Mouse (Mus musculus): ENCODE measurements around the gene Chmp6. TPM values are rescaled to one million over a fixed set of nuclear protein-coding genes. Genes with fewer than 3 reads are reported as not detected.

Gene Chmp6
- total and polyA plus RNA-seq, 2 experiments from 2014 or later = 79.5 to 121 TPM

- Histone ChIP-seq H3K27me3 (ENCODE audit: insufficient read depth, low read length) (no peaks in the 10 kb centered on the region), H3K27ac (ENCODE audit: low read depth, low read length) (no peak overlapping the region), H3K4me1 (ENCODE audit: insufficient read depth, low read length) (no peaks in the 10 kb centered on the region), H3K9ac (replicated peaks; ENCODE audit: low read length, poor library complexity, severe bottlenecking) (no peak overlapping the region), H3K36me3 (ENCODE audit: insufficient read depth, low read length) (peaks cover 59% of the 10 kb centered on the region), H3K4me2 (ENCODE audit: low read depth, low read length, poor library complexity, severe bottlenecking) (no peak overlapping the region), H3K9me3 (ENCODE audit: low read length) (no peaks in the 10 kb centered on the region), H3K4me3 (ENCODE audit: low read depth, low read length) (no peak overlapping the region)
- no peak for TF ChIP-seq CTCF (IDR thresholded peaks at IDR 0.05)
- DNase-seq (ENCODE audit: low spot score) = no peak
- WGBS = 93% methylated on average over 7 of the region's 7 CpGs
- no peak for ATAC-seq (ENCODE audit: low FRiP score)
Observed at GRCm38 (mm10) chr11:119891601-119892215, 21.5 kb upstream of the Chmp6 start.

- no peaks in the 10 kb centered on the region for H3K4me1 ChIP-seq (ENCODE audit: insufficient read depth, low read length)
- ATAC-seq (ENCODE audit: low FRiP score) (no peak), DNase-seq (ENCODE audit: low spot score) (peak; percentile 45)
- peak overlapping the region; percentile 64 for H3K27ac ChIP-seq (ENCODE audit: low read depth, low read length)
- H3K4me3 ChIP-seq (ENCODE audit: low read depth, low read length) = no peak overlapping the region
- WGBS = 54% methylated on average over 10 of the region's 10 CpGs
- peaks cover 59% of the 10 kb centered on the region for H3K36me3 ChIP-seq (ENCODE audit: insufficient read depth, low read length)
- H3K9ac ChIP-seq (replicated peaks; ENCODE audit: low read length, poor library complexity, severe bottlenecking) = peak overlapping the region; percentile 33; the same call in 1 of the 2 replicates
- no peak overlapping the region for H3K4me2 ChIP-seq (ENCODE audit: low read depth, low read length, poor library complexity, severe bottlenecking)
- no peak for TF ChIP-seq CTCF (IDR thresholded peaks at IDR 0.05)
- H3K9me3 ChIP-seq (ENCODE audit: low read length) = no peaks in the 10 kb centered on the region
- H3K27me3 ChIP-seq (ENCODE audit: insufficient read depth, low read length) = no peaks in the 10 kb centered on the region
Observed at GRCm38 (mm10) chr11:119893667-119894236, 19.5 kb upstream of the Chmp6 start.

- peak overlapping the region; percentile 64; the same call in 1 of the 2 replicates for H3K27ac ChIP-seq (ENCODE audit: low read depth, low read length)
- DNase-seq (ENCODE audit: low spot score) (no peak), ATAC-seq (ENCODE audit: low FRiP score) (no peak)
- H3K4me3 ChIP-seq (ENCODE audit: low read depth, low read length) = no peak overlapping the region
- no peak for TF ChIP-seq CTCF (IDR thresholded peaks at IDR 0.05)
- H3K27me3 ChIP-seq (ENCODE audit: insufficient read depth, low read length) = no peaks in the 10 kb centered on the region
- H3K4me2 ChIP-seq (ENCODE audit: low read depth, low read length, poor library complexity, severe bottlenecking) = no peak overlapping the region
- WGBS = 76% methylated on average over 6 of the region's 6 CpGs
- no peaks in the 10 kb centered on the region for H3K9me3 ChIP-seq (ENCODE audit: low read length)
- peaks cover 53% of the 10 kb centered on the region for H3K36me3 ChIP-seq (ENCODE audit: insufficient read depth, low read length)
- no peak overlapping the region for H3K9ac ChIP-seq (replicated peaks; ENCODE audit: low read length, poor library complexity, severe bottlenecking)
- H3K4me1 ChIP-seq (ENCODE audit: insufficient read depth, low read length) = no peaks in the 10 kb centered on the region
Observed at GRCm38 (mm10) chr11:119894634-119895033, 18.6 kb upstream of the Chmp6 start.

GRCm38 (mm10) chr11:119897041-119897440 is 16.2 kb upstream of the Chmp6 start:
- Histone ChIP-seq H3K4me1 (ENCODE audit: insufficient read depth, low read length) (no peaks in the 10 kb centered on the region), H3K4me3 (ENCODE audit: low read depth, low read length) (no peak overlapping the region), H3K27ac (ENCODE audit: low read depth, low read length) (peak overlapping the region; percentile 52; the same call in 1 of the 2 replicates), H3K4me2 (ENCODE audit: low read depth, low read length, poor library complexity, severe bottlenecking) (no peak overlapping the region), H3K9me3 (ENCODE audit: low read length) (no peaks in the 10 kb centered on the region), H3K36me3 (ENCODE audit: insufficient read depth, low read length) (peaks cover 36% of the 10 kb centered on the region), H3K9ac (replicated peaks; ENCODE audit: low read length, poor library complexity, severe bottlenecking) (no peak overlapping the region), H3K27me3 (ENCODE audit: insufficient read depth, low read length) (no peaks in the 10 kb centered on the region)
- ATAC-seq (ENCODE audit: low FRiP score) = peak; percentile 60
- 70% methylated on average over 9 of the region's 9 CpGs for whole genome bisulfite sequencing
- peak; percentile 38 for TF ChIP-seq CTCF (IDR thresholded peaks at IDR 0.05)
- DNase-seq (ENCODE audit: low spot score) = peak; percentile 60

GRCm38 (mm10) chr11:119898976-119899375 is 14.3 kb upstream of the Chmp6 start:
- H3K4me2 ChIP-seq (ENCODE audit: low read depth, low read length, poor library complexity, severe bottlenecking) = no peak overlapping the region
- no peaks in the 10 kb centered on the region for H3K9me3 ChIP-seq (ENCODE audit: low read length)
- no peak for TF ChIP-seq CTCF (IDR thresholded peaks at IDR 0.05)
- no peak overlapping the region for H3K9ac ChIP-seq (replicated peaks; ENCODE audit: low read length, poor library complexity, severe bottlenecking)
- DNase-seq (ENCODE audit: low spot score) (no peak), ATAC-seq (ENCODE audit: low FRiP score) (no peak)
- no peak overlapping the region for H3K27ac ChIP-seq (ENCODE audit: low read depth, low read length)
- no peak overlapping the region for H3K4me3 ChIP-seq (ENCODE audit: low read depth, low read length)
- WGBS = 79% methylated on average over 11 of the region's 11 CpGs
- H3K36me3 ChIP-seq (ENCODE audit: insufficient read depth, low read length) = peaks cover 24% of the 10 kb centered on the region
- no peaks in the 10 kb centered on the region for H3K4me1 ChIP-seq (ENCODE audit: insufficient read depth, low read length)
- H3K27me3 ChIP-seq (ENCODE audit: insufficient read depth, low read length) = no peaks in the 10 kb centered on the region

GRCm38 (mm10) chr11:119901174-119901573 is 12.1 kb upstream of the Chmp6 start:
- WGBS = 73% methylated on average over 4 of the region's 4 CpGs
- Histone ChIP-seq H3K4me3 (ENCODE audit: low read depth, low read length) (no peak overlapping the region), H3K4me2 (ENCODE audit: low read depth, low read length, poor library complexity, severe bottlenecking) (no peak overlapping the region), H3K27ac (ENCODE audit: low read depth, low read length) (no peak overlapping the region), H3K9ac (replicated peaks; ENCODE audit: low read length, poor library complexity, severe bottlenecking) (no peak overlapping the region), H3K9me3 (ENCODE audit: low read length) (no peaks in the 10 kb centered on the region), H3K27me3 (ENCODE audit: insufficient read depth, low read length) (no peaks in the 10 kb centered on the region), H3K4me1 (ENCODE audit: insufficient read depth, low read length) (no peaks in the 10 kb centered on the region), H3K36me3 (ENCODE audit: insufficient read depth, low read length) (peaks cover 14% of the 10 kb centered on the region)
- ATAC-seq (ENCODE audit: low FRiP score) (no peak), DNase-seq (ENCODE audit: low spot score) (no peak)
- no peak for TF ChIP-seq CTCF (IDR thresholded peaks at IDR 0.05)
